Mouse (Mus musculus): ENCODE results near the gene Klhl2. TPM values are rescaled to one million over a fixed set of nuclear protein-coding genes. Genes with fewer than 3 reads are reported as not detected.

The Klhl2 gene
- polyA plus RNA-seq, 1 experiment, result 25.9 TPM

DNA sequence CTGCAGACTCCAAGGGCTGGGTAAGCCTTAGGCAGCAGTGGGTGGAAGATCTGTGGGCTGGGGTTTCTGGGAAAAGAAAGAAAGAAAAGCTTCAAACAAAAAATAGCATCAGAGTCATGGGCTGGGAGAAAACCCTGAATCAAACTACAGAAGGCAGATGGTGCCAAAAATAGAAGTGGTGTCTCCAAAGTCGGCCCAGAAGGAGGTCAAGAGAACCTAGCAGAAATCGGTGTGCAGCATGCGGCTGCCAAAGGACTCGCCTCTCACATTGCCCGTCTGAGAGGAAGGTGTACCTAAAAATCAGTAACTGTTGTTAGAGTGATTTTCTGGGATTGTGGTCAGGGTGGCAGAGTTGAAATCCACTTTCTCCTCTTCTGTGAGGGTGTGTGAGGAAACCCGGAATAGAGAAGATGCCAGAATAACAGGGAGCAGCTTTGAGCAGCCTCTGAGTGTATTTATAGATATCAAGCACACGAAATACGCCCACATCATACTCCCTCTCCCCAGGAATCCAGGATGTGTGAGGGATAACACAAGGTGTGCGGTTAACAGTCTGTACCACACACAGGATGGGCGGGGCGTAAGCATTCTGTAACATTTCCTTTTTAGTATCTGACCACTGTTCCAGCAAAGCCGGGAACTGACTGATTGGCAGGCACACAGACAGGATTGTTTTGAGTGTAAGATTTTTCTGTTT, 21.8 kb upstream of the Klhl2 start:
- no peaks in the 10 kb centered on the region for H3K36me3 ChIP-seq (ENCODE audit: control insufficient read depth, insufficient read depth, low read length, poor library complexity, severe bottlenecking)
- H3K9me3 ChIP-seq (replicated peaks; ENCODE audit: control insufficient read depth, insufficient read depth, low read length, poor library complexity, severe bottlenecking), result no peaks in the 10 kb centered on the region
- no peak overlapping the region for H3K27ac ChIP-seq (ENCODE audit: insufficient read depth, low read length)
- TF ChIP-seq CTCF (IDR thresholded peaks at IDR 0.05; ENCODE audit: low read depth, low read length) (no peak), POLR2A (IDR thresholded peaks at IDR 0.05; ENCODE audit: insufficient read depth, low read length) (no peak), EP300 (IDR thresholded peaks at IDR 0.05; ENCODE audit: insufficient read depth, low read depth, low read length) (no peak)
- no peak overlapping the region for H3K4me3 ChIP-seq (ENCODE audit: low read depth, low read length)
- no peaks in the 10 kb centered on the region for H3K4me1 ChIP-seq (ENCODE audit: control insufficient read depth, insufficient read depth, low read length)
- H3K9ac ChIP-seq (ENCODE audit: low read depth, poor library complexity, severe bottlenecking), result no peak overlapping the region
- H3K27me3 ChIP-seq (ENCODE audit: control insufficient read depth, insufficient read depth, low read length, poor library complexity, severe bottlenecking), result no peaks in the 10 kb centered on the region

DNA sequence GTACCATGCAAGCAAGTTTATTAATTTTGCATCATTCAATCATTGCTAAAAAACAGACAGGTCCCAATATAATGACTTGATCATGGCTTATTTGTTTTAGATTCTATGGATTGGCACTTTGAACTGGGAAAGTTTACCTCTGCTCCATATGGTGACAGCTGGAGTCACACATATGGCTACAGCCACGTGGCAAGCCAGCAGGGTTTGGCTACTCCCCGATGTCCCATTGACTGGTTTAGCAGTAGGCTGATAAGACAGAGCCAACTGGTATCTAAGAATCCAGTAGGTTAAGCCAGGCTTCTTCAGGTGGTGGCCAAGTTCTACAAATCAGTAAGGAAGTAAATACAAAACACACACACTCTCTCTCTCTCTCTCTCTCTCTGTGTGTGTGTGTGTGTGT, 20.4 kb upstream of the Klhl2 start:
- Histone ChIP-seq H3K4me3 (ENCODE audit: low read depth, low read length) (no peak overlapping the region), H3K9ac (ENCODE audit: low read depth, poor library complexity, severe bottlenecking) (no peak overlapping the region), H3K4me1 (ENCODE audit: control insufficient read depth, insufficient read depth, low read length) (no peaks in the 10 kb centered on the region), H3K9me3 (replicated peaks; ENCODE audit: control insufficient read depth, insufficient read depth, low read length, poor library complexity, severe bottlenecking) (no peaks in the 10 kb centered on the region), H3K27me3 (ENCODE audit: control insufficient read depth, insufficient read depth, low read length, poor library complexity, severe bottlenecking) (no peaks in the 10 kb centered on the region), H3K27ac (ENCODE audit: insufficient read depth, low read length) (no peak overlapping the region), H3K36me3 (ENCODE audit: control insufficient read depth, insufficient read depth, low read length, poor library complexity, severe bottlenecking) (no peaks in the 10 kb centered on the region)
- no peak for TF ChIP-seq POLR2A (IDR thresholded peaks at IDR 0.05; ENCODE audit: insufficient read depth, low read length)
- TF ChIP-seq EP300 (IDR thresholded peaks at IDR 0.05; ENCODE audit: insufficient read depth, low read depth, low read length), result no peak
- no peak for TF ChIP-seq CTCF (IDR thresholded peaks at IDR 0.05; ENCODE audit: low read depth, low read length)

DNA sequence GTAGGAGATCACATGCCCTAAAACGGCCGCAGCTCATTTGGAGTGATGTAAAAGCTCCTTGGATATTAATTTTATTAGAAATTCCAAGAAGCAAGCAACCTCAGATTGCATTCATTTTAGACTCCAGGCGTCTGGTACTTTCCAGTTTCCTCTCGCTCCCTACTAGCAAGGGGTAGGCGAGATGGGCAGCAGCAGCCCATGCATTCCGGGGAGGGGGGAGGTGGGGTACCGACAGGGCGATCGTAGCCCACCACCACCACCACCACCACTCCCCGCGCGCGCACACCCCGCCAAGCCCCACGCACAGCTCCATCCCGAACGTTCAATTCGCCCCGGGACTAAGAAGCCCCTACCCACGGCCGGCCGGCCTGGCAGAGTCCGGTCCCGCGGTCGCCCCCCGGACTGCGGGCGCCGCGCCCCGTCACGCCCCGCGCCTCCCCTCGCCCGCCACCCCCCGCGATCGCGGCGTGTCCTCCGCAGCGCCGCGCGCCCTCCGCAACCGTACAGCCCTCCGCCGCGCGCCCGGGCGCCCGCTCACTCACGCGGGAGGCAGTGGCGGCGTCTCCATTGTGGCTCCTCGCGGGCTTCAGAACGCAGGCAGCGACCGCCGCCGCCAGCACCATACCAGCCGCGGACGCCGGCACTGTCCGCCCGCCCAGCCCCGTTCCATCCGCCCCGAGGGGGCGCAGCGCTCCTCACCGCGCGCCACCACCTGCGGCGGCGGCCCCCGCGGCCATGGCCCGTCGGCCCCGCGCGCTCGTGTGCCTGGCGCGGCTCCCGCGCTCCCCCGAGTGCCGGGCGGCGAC, 523 bp downstream of the Klhl2 start:
- H3K4me3 ChIP-seq (ENCODE audit: low read depth, low read length), result peak overlapping the region; percentile 88
- TF ChIP-seq EP300 (IDR thresholded peaks at IDR 0.05; ENCODE audit: insufficient read depth, low read depth, low read length) (no peak), POLR2A (IDR thresholded peaks at IDR 0.05; ENCODE audit: insufficient read depth, low read length) (no peak), CTCF (IDR thresholded peaks at IDR 0.05; ENCODE audit: low read depth, low read length) (no peak)
- no peaks in the 10 kb centered on the region for H3K4me1 ChIP-seq (ENCODE audit: control insufficient read depth, insufficient read depth, low read length)
- H3K27me3 ChIP-seq (ENCODE audit: control insufficient read depth, insufficient read depth, low read length, poor library complexity, severe bottlenecking), result 0 out of 2 replicates have a peak, but pooled peaks cover 2% of the 10 kb centered on the region
- H3K9me3 ChIP-seq (replicated peaks; ENCODE audit: control insufficient read depth, insufficient read depth, low read length, poor library complexity, severe bottlenecking), result no peaks in the 10 kb centered on the region
- H3K27ac ChIP-seq (ENCODE audit: insufficient read depth, low read length), result no peak overlapping the region
- peak overlapping the region; percentile 99 for H3K9ac ChIP-seq (ENCODE audit: low read depth, poor library complexity, severe bottlenecking)
- no peaks in the 10 kb centered on the region for H3K36me3 ChIP-seq (ENCODE audit: control insufficient read depth, insufficient read depth, low read length, poor library complexity, severe bottlenecking)

DNA sequence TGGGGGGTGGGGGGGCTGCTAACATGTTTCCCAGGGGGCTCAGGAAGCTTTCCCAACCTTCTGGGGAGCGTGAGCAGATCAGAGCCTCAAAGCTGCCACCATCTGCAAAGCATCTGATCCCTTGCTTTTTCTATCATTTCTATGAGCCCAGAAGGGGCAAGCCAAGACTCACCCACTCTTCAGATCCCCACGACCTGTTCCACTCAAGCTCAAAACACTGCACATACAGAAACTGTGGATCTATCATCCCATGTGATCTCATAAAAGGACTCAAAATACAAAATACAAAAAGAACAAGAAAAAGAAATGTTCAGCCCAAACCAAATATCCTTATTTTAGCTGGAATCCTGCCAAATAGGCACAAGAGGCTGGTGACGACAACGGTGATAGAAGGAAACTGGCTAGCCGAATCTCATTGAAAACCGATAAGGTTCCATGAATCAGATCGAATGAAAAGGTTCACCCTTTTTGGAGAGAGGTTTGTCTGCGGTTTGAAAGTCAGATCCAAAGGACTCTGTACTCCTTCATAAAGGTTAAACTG, 1.5 kb downstream of the Klhl2 start:
- H3K4me3 ChIP-seq (ENCODE audit: low read depth, low read length), result no peak overlapping the region; the same call in 1 of the 2 replicates
- H3K27me3 ChIP-seq (ENCODE audit: control insufficient read depth, insufficient read depth, low read length, poor library complexity, severe bottlenecking), result 0 out of 2 replicates have a peak, but pooled peaks cover 2% of the 10 kb centered on the region
- TF ChIP-seq CTCF (IDR thresholded peaks at IDR 0.05; ENCODE audit: low read depth, low read length) (no peak), POLR2A (IDR thresholded peaks at IDR 0.05; ENCODE audit: insufficient read depth, low read length) (no peak), EP300 (IDR thresholded peaks at IDR 0.05; ENCODE audit: insufficient read depth, low read depth, low read length) (no peak)
- H3K9me3 ChIP-seq (replicated peaks; ENCODE audit: control insufficient read depth, insufficient read depth, low read length, poor library complexity, severe bottlenecking), result no peaks in the 10 kb centered on the region
- H3K4me1 ChIP-seq (ENCODE audit: control insufficient read depth, insufficient read depth, low read length), result no peaks in the 10 kb centered on the region
- no peak overlapping the region for H3K27ac ChIP-seq (ENCODE audit: insufficient read depth, low read length)
- peak overlapping the region; percentile 99 for H3K9ac ChIP-seq (ENCODE audit: low read depth, poor library complexity, severe bottlenecking)
- no peaks in the 10 kb centered on the region for H3K36me3 ChIP-seq (ENCODE audit: control insufficient read depth, insufficient read depth, low read length, poor library complexity, severe bottlenecking)

- Histone ChIP-seq H3K4me3 (ENCODE audit: low read depth, low read length) (no peak overlapping the region), H3K27ac (ENCODE audit: insufficient read depth, low read length) (peak overlapping the region; percentile 62), H3K9ac (ENCODE audit: low read depth, poor library complexity, severe bottlenecking) (no peak overlapping the region), H3K4me1 (ENCODE audit: control insufficient read depth, insufficient read depth, low read length) (no peaks in the 10 kb centered on the region), H3K27me3 (ENCODE audit: control insufficient read depth, insufficient read depth, low read length, poor library complexity, severe bottlenecking) (0 out of 2 replicates have a peak, but pooled peaks cover 2% of the 10 kb centered on the region), H3K36me3 (ENCODE audit: control insufficient read depth, insufficient read depth, low read length, poor library complexity, severe bottlenecking) (no peaks in the 10 kb centered on the region), H3K9me3 (replicated peaks; ENCODE audit: control insufficient read depth, insufficient read depth, low read length, poor library complexity, severe bottlenecking) (no peaks in the 10 kb centered on the region)
- no peak for TF ChIP-seq CTCF (IDR thresholded peaks at IDR 0.05; ENCODE audit: low read depth, low read length)
- TF ChIP-seq POLR2A (IDR thresholded peaks at IDR 0.05; ENCODE audit: insufficient read depth, low read length), result no peak
- no peak for TF ChIP-seq EP300 (IDR thresholded peaks at IDR 0.05; ENCODE audit: insufficient read depth, low read depth, low read length)
Observed at GRCm38 (mm10) chr8:64847650-64848049, 2.2 kb downstream of the Klhl2 start.

Data from ES-Bruce4 (cell line).